Mouse (Mus musculus) splenic B cell, adult 2 months (primary cell): Measurements from ENCODE around the gene Krt80.

Experiments used
- DNase-seq: peaks from one replicate; pipeline ENCODE4 v3.0.0-alpha.2; 2011; ENCODE audit warnings: low read depth, low spot score
- H3K27me3 ChIP-seq: 2 replicates; pipeline ENCODE4 v1.6.1; 2012; ENCODE audit warnings: mild to moderate bottlenecking, low read length, moderate library complexity, mixed read lengths; ENCODE audit not compliant: control insufficient read depth, poor library complexity, insufficient read depth, severe bottlenecking
- H3K36me3 ChIP-seq: 2 replicates; pipeline ENCODE4 v1.6.1; 2012; ENCODE audit warnings: mild to moderate bottlenecking, low read length, moderate library complexity, mixed read lengths; ENCODE audit not compliant: control insufficient read depth, poor library complexity, insufficient read depth, severe bottlenecking

Krt80 gene

GRCm38 (mm10) chr15:101302201-101302600, 67.8 kb downstream of the Krt80 start:
- H3K27me3 ChIP-seq = no peaks in the 10 kb centered on the region
- DNase-seq = no peak

GRCm38 (mm10) chr15:101300128-101300527, 69.8 kb downstream of the Krt80 start:
- H3K36me3 ChIP-seq = no peaks in the 10 kb centered on the region
- no peaks in the 10 kb centered on the region for H3K27me3 ChIP-seq
- no peak for DNase-seq

More at GRCm38 (mm10) chr15:101302201-101302600, 67.8 kb downstream of the Krt80 start:
- H3K36me3 ChIP-seq = no peaks in the 10 kb centered on the region

GRCm38 (mm10) chr15:101299480-101299960, 70.4 kb downstream of the Krt80 start:
- no peaks in the 10 kb centered on the region for H3K36me3 ChIP-seq
- H3K27me3 ChIP-seq = no peaks in the 10 kb centered on the region
- DNase-seq = no peak

- Histone ChIP-seq H3K27me3 (no peaks in the 10 kb centered on the region), H3K36me3 (no peaks in the 10 kb centered on the region)
Observed at GRCm38 (mm10) chr15:101298550-101298949, 71.4 kb downstream of the Krt80 start.

GRCm38 (mm10) chr15:101297988-101298387, 72.0 kb downstream of the Krt80 start:
- Histone ChIP-seq H3K27me3 (no peaks in the 10 kb centered on the region), H3K36me3 (no peaks in the 10 kb centered on the region)
- DNase-seq = no peak

More at GRCm38 (mm10) chr15:101298550-101298949, 71.4 kb downstream of the Krt80 start:
- no peak for DNase-seq
